Comparison of ENCODE assay signal across 15 mouse cellular contexts in genomic region chr7:110823995-110824953, GRCm38 (mm10). TPM values are rescaled to one million over a fixed set of nuclear protein-coding genes. Genes with fewer than 3 reads are reported as not detected.
A peak's percentile ranks its signal among the peaks of the same experiment; 100 is the strongest.
DNase-seq lines count a peak whose midpoint lies in the region; ATAC-seq and TF ChIP-seq lines count a peak whose summit lies in the region.
"Had no signal": no experiment of that assay in that cellular context is flagged by ENCODE, and none has a peak within 500 bp of the region (broad histone marks: within the 10 kb centered on the region; RNA-seq: fewer than 3 reads in every experiment).

No protein-coding gene starts in this region.

- TF ChIP-seq CTCF in lung, postnatal 0 days (IDR thresholded peaks at IDR 0.05) = no peak

- peak; percentile 36 for DNase-seq in lung, postnatal 0 days (ENCODE audit: low spot score)
- no peak for DNase-seq in lung, postnatal 4 days
- peak; percentile 70 for DNase-seq in adipocyte (ENCODE audit: low spot score)
- DNase-seq in embryo, embryonic 10 days (ENCODE audit: low spot score) = no peak
- no peak for DNase-seq in B cell, adult 2 months
- no peak for DNase-seq in midbrain, embryonic 11.5 days (ENCODE audit: low spot score, missing footprints)
- DNase-seq: adrenal gland, adult 8-10 months; cerebellum, adult 18-20 months; heart, postnatal 14 days; kidney, postnatal 14 days had no signal

- 0 out of 2 replicates have a peak overlapping the region, but pooled peaks have one; percentile 43 for H3K27ac ChIP-seq in lung, postnatal 0 days (ENCODE audit: low read length)
- H3K27ac ChIP-seq in liver, embryonic 16.5 days (ENCODE audit: low read length) = peak overlapping the region; percentile 71
- no peak overlapping the region for H3K27ac ChIP-seq in midbrain, embryonic 11.5 days (ENCODE audit: low read depth, low read length)
- H3K27ac ChIP-seq: midbrain, embryonic 12.5 days; neural tube, embryonic 13.5 days; stomach, embryonic 15.5 days had no signal

- H3K9ac ChIP-seq in lung, postnatal 0 days (replicated peaks; ENCODE audit: low read depth) = no peak overlapping the region
- no peak overlapping the region for H3K9ac ChIP-seq in liver, embryonic 16.5 days (ENCODE audit: low read depth, low read length)
- H3K9ac ChIP-seq in midbrain, embryonic 11.5 days (ENCODE audit: low read length) = no peak overlapping the region
- H3K9ac ChIP-seq: midbrain, embryonic 12.5 days; neural tube, embryonic 13.5 days; stomach, embryonic 15.5 days had no signal

- H3K4me1 ChIP-seq in lung, postnatal 0 days (ENCODE audit: insufficient read depth, low read depth, low read length) = peaks cover 7% of the 10 kb centered on the region; the same call in 1 of the 2 replicates
- H3K4me1 ChIP-seq in liver, embryonic 16.5 days (ENCODE audit: control insufficient read depth, low read depth, low read length) = peaks cover 31% of the 10 kb centered on the region
- no peaks in the 10 kb centered on the region for H3K4me1 ChIP-seq in midbrain, embryonic 11.5 days (ENCODE audit: control insufficient read depth, insufficient read depth, low read length)
- H3K4me1 ChIP-seq: midbrain, embryonic 12.5 days; stomach, embryonic 15.5 days had no signal

- 79% methylated on average over 8 of the region's 8 CpGs for WGBS in lung, postnatal 0 days
- WGBS in liver, embryonic 16.5 days (ENCODE audit: insufficient replicate concordance) = 68% methylated on average over 8 of the region's 8 CpGs
- WGBS in midbrain, embryonic 11.5 days = 94% methylated on average over 8 of the region's 8 CpGs

- H3K4me2 ChIP-seq in lung, postnatal 0 days (replicated peaks; ENCODE audit: low read depth, low read length) = no peak overlapping the region
- H3K4me2 ChIP-seq in liver, embryonic 16.5 days (ENCODE audit: low read depth, low read length) = no peak overlapping the region
- no peak overlapping the region for H3K4me2 ChIP-seq in midbrain, embryonic 11.5 days
- H3K4me2 ChIP-seq: midbrain, embryonic 12.5 days; neural tube, embryonic 13.5 days; stomach, embryonic 15.5 days had no signal

- no peaks in the 10 kb centered on the region for H3K27me3 ChIP-seq in lung, postnatal 0 days (replicated peaks; ENCODE audit: insufficient read depth, low read length)
- H3K27me3 ChIP-seq in liver, embryonic 16.5 days (ENCODE audit: control insufficient read depth, insufficient read depth, low read depth, low read length) = no peaks in the 10 kb centered on the region
- no peaks in the 10 kb centered on the region for H3K27me3 ChIP-seq in midbrain, embryonic 11.5 days (ENCODE audit: control insufficient read depth, insufficient read depth, low read length)
- H3K27me3 ChIP-seq: midbrain, embryonic 12.5 days; neural tube, embryonic 13.5 days; stomach, embryonic 15.5 days had no signal

- 0 out of 2 replicates have a peak, but pooled peaks cover 11% of the 10 kb centered on the region for H3K36me3 ChIP-seq in lung, postnatal 0 days (ENCODE audit: insufficient read depth, low read length)
- H3K36me3 ChIP-seq in liver, embryonic 16.5 days (ENCODE audit: control insufficient read depth, insufficient read depth) = peaks cover 34% of the 10 kb centered on the region
- peaks cover 2% of the 10 kb centered on the region; the same call in 1 of the 2 replicates for H3K36me3 ChIP-seq in midbrain, embryonic 11.5 days (ENCODE audit: control insufficient read depth, insufficient read depth, low read length)

- H3K9me3 ChIP-seq in lung, postnatal 0 days (ENCODE audit: low read length) = no peaks in the 10 kb centered on the region
- H3K9me3 ChIP-seq in liver, embryonic 16.5 days (replicated peaks; ENCODE audit: control insufficient read depth, low read length) = no peaks in the 10 kb centered on the region
- H3K9me3 ChIP-seq in midbrain, embryonic 11.5 days (ENCODE audit: control insufficient read depth, low read length) = no peaks in the 10 kb centered on the region
- H3K9me3 ChIP-seq: midbrain, embryonic 12.5 days; neural tube, embryonic 13.5 days; stomach, embryonic 15.5 days had no signal

- ATAC-seq in lung, postnatal 0 days = no peak
- no peak for ATAC-seq in liver, embryonic 16.5 days (ENCODE audit: low read depth)
- no peak for ATAC-seq in midbrain, embryonic 11.5 days (ENCODE audit: low FRiP score)
- ATAC-seq: inflammation-experienced regulatory T-cells, adult 6 months had no signal

- H3K4me3 ChIP-seq in lung, postnatal 0 days (ENCODE audit: low read depth, low read length) = no peak overlapping the region
- no peak overlapping the region for H3K4me3 ChIP-seq in liver, embryonic 16.5 days (ENCODE audit: low read depth, low read length)
- no peak overlapping the region for H3K4me3 ChIP-seq in midbrain, embryonic 11.5 days (ENCODE audit: low read depth, low read length)
- H3K4me3 ChIP-seq: midbrain, embryonic 12.5 days; neural tube, embryonic 13.5 days; stomach, embryonic 15.5 days had no signal

- TF ChIP-seq EP300 in lung, postnatal 0 days (IDR thresholded peaks at IDR 0.05) = no peak

RNA-seq across cellular contexts. Expression of gene Rnf141, which starts 20.0 kb away (rescaled TPM):
- 31.6 and 33.8 TPM in 2 replicates for polyA plus RNA-seq in lung, postnatal 0 days (2015; fragmentation: Nextera tagmentation; extraction: Ambion mirVana)
- 29.0 and 30.7 TPM in 2 replicates for polyA plus RNA-seq in liver, embryonic 16.5 days (2015; fragmentation: Nextera tagmentation; extraction: Ambion mirVana)
- polyA plus RNA-seq in midbrain, embryonic 11.5 days (2014; fragmentation: Nextera tagmentation; extraction: Ambion mirVana) = 27.7 and 28.0 TPM in 2 replicates

RNA-seq across cellular contexts. Expression of gene Lyve1, which starts 38.8 kb away (rescaled TPM):
- polyA plus RNA-seq in lung, postnatal 0 days (2015; fragmentation: Nextera tagmentation; extraction: Ambion mirVana) = 226 and 360 TPM in 2 replicates
- 24.3 and 26.4 TPM in 2 replicates for polyA plus RNA-seq in liver, embryonic 16.5 days (2015; fragmentation: Nextera tagmentation; extraction: Ambion mirVana)
- 3.6 and 4.5 TPM in 2 replicates for polyA plus RNA-seq in midbrain, embryonic 11.5 days (2014; fragmentation: Nextera tagmentation; extraction: Ambion mirVana)
- polyA plus RNA-seq: inflammation-experienced regulatory T-cells, adult 6 months had no signal

RNA-seq across cellular contexts. Expression of gene Ampd3, which starts 56.3 kb away (rescaled TPM):
- polyA plus RNA-seq in lung, postnatal 0 days (2015; fragmentation: Nextera tagmentation; extraction: Ambion mirVana) = 5.0 and 5.2 TPM in 2 replicates
- 32.6 and 34.4 TPM in 2 replicates for polyA plus RNA-seq in liver, embryonic 16.5 days (2015; fragmentation: Nextera tagmentation; extraction: Ambion mirVana)
- 1.4 and 2.6 TPM in 2 replicates for polyA plus RNA-seq in midbrain, embryonic 11.5 days (2014; fragmentation: Nextera tagmentation; extraction: Ambion mirVana)

Comparison
In these comparisons a context has a peak if more than half of its experiments do, and no peak if none do; other contexts are left out.
1. DNase-seq: peak in lung, postnatal 0 days (single experiment) and adipocyte (single experiment); none in lung, postnatal 4 days (0 of 2), embryo, embryonic 10 days (single experiment), B cell, adult 2 months (0 of 2) and midbrain, embryonic 11.5 days (single experiment).